Mouse (Mus musculus) embryonic fibroblast, embryonic 13.5 days (primary cell): ENCODE data around the gene Maml3.

Experiments used
- CTCF ChIP-seq: IDR thresholded peaks from 2 replicates; pipeline ENCODE4 v1.5.1; 2011; ENCODE audit warnings: mild to moderate bottlenecking, control low read depth, low read length, moderate library complexity, borderline replicate concordance; ENCODE audit not compliant: insufficient read depth
- POLR2A ChIP-seq: IDR thresholded peaks from 2 replicates; pipeline ENCODE4 v1.6.1; 2011; ENCODE audit warnings: low read depth, mild to moderate bottlenecking, control low read depth, low read length, moderate library complexity

DNA sequence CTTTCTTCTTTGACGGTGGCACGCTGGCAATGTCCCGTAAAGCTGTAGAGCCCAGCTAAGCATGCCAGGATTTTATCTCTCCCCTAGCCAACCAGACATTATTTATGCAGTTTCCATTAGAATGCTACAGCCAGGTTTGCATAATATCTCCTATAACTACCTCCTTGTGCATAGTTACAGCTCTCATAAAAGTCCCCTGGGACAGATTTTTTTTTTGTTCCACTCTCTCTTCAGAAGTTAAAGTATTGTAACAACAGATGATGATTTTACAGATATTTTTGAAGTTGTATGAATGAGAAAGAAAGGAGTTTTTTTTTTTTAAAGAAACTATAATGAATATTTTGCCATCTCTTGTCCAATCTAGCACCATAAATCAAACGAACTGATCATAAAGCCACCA, 232.1 kb downstream of the Maml3 start:
- TF ChIP-seq CTCF (no peak), POLR2A (no peak)
